Mouse (Mus musculus) liver, adult 2 months (tissue): ENCODE measurements at regions not wholly inside any gene's neighbourhood (a gene's known extent, or its start where the extent isn't known, plus 50 kb on each side); places are given as distances from the start of the nearest gene placed in this dataset.

Source experiments
- DNase-seq: peaks from one replicate; pipeline ENCODE4 v3.0.0-alpha.2; 2011; ENCODE audit warnings: low read depth, low spot score; ENCODE audit errors: extremely low read depth
- H3K27ac ChIP-seq: fragments of 200-500 bp; replicated peaks from 2 replicates; pipeline ENCODE4 v1.5.1; 2012; ENCODE audit warnings: low read depth, mild to moderate bottlenecking, control low read depth, inconsistent platforms, low read length; ENCODE audit not compliant: insufficient read depth
- H3K27me3 ChIP-seq: fragments of 200-500 bp; 2 replicates; pipeline ENCODE4 v1.6.1; 2012; ENCODE audit warnings: mild to moderate bottlenecking, moderate library complexity, low read length, inconsistent platforms; ENCODE audit not compliant: control insufficient read depth, insufficient read depth
- H3K36me3 ChIP-seq: fragments of 200-500 bp; 2 replicates; pipeline ENCODE4 v1.6.1; 2012; ENCODE audit warnings: low read length, inconsistent platforms; ENCODE audit not compliant: control insufficient read depth, insufficient read depth
- H3K4me1 ChIP-seq: fragments of 200-500 bp; 2 replicates; pipeline ENCODE4 v1.6.1; 2011; ENCODE audit warnings: low read length; ENCODE audit not compliant: control insufficient read depth, insufficient read depth
- H3K4me3 ChIP-seq: fragments of 200-500 bp; 2 replicates; pipeline ENCODE4 v1.5.1; 2011; ENCODE audit warnings: low read depth, mild to moderate bottlenecking, control low read depth, low read length, moderate library complexity; ENCODE audit not compliant: insufficient read depth
- H3K79me2 ChIP-seq: fragments of 200-500 bp; 2 replicates; pipeline ENCODE4 v1.6.1; 2012; ENCODE audit warnings: inconsistent platforms, mild to moderate bottlenecking, low read length, moderate library complexity; ENCODE audit not compliant: control insufficient read depth, insufficient read depth
- H3K9ac ChIP-seq: fragments of 200-500 bp; 2 replicates; pipeline ENCODE4 v1.6.1; 2012; ENCODE audit warnings: low read depth, mild to moderate bottlenecking, control low read depth, inconsistent platforms, low read length
- CTCF ChIP-seq: fragments of 200-500 bp; IDR thresholded peaks from 2 replicates; pipeline ENCODE4 v1.5.1; 2011; ENCODE audit warnings: low read depth, low read length, control low read depth
- POLR2A ChIP-seq: fragments of 200-500 bp; IDR thresholded peaks from 2 replicates; pipeline ENCODE4 v1.6.1; 2011; ENCODE audit warnings: low read length, control low read depth; ENCODE audit not compliant: insufficient read depth; ENCODE audit errors: extremely low read depth
- WGBS: fragments of 180-500 bp; shearing (Covaris S2); methylation state at CpG from one replicate; pipeline ENCODE4 v1.1.7; 2018; 5-methylcytosine and 5-hydroxymethylcytosine counted together

GRCm38 (mm10) chr2:131755107-131755506 is 104.4 kb downstream of the Erv3 start:
- no peaks in the 10 kb centered on the region for H3K27me3 ChIP-seq
- H3K27ac ChIP-seq = no peak overlapping the region
- H3K4me1 ChIP-seq = no peaks in the 10 kb centered on the region
- WGBS = 73% methylated on average over 2 of the region's 2 CpGs
- no peaks in the 10 kb centered on the region for H3K36me3 ChIP-seq
- no peak overlapping the region for H3K9ac ChIP-seq
- DNase-seq = no peak
- no peak overlapping the region for H3K4me3 ChIP-seq
- no peaks in the 10 kb centered on the region for H3K79me2 ChIP-seq
- TF ChIP-seq CTCF (no peak), POLR2A (no peak)

- WGBS = 81% methylated on average over 2 of the region's 2 CpGs
- H3K4me1 ChIP-seq = no peaks in the 10 kb centered on the region
- no peak overlapping the region for H3K4me3 ChIP-seq
- H3K36me3 ChIP-seq = no peaks in the 10 kb centered on the region
- no peak for TF ChIP-seq POLR2A
- TF ChIP-seq CTCF = no peak
- H3K79me2 ChIP-seq = no peaks in the 10 kb centered on the region
- DNase-seq = no peak
- no peak overlapping the region for H3K9ac ChIP-seq
- H3K27me3 ChIP-seq = no peaks in the 10 kb centered on the region
- H3K27ac ChIP-seq = no peak overlapping the region
Observed at GRCm38 (mm10) chr2:131753436-131753835, 106.1 kb downstream of the Erv3 start.

GRCm38 (mm10) chr2:131750679-131751078 is 108.9 kb downstream of the Erv3 start:
- TF ChIP-seq CTCF = no peak
- TF ChIP-seq POLR2A = no peak
- Histone ChIP-seq H3K79me2 (no peaks in the 10 kb centered on the region), H3K4me1 (no peaks in the 10 kb centered on the region), H3K27me3 (no peaks in the 10 kb centered on the region), H3K36me3 (no peaks in the 10 kb centered on the region), H3K9ac (no peak overlapping the region), H3K4me3 (no peak overlapping the region), H3K27ac (no peak overlapping the region)
- no peak for DNase-seq
- WGBS = 67% methylated on average over 6 of the region's 6 CpGs

- TF ChIP-seq CTCF = no peak
- no peak for TF ChIP-seq POLR2A
- H3K27me3 ChIP-seq = no peaks in the 10 kb centered on the region
- DNase-seq = no peak
- H3K9ac ChIP-seq = no peak overlapping the region
- no peak overlapping the region for H3K27ac ChIP-seq
- H3K36me3 ChIP-seq = no peaks in the 10 kb centered on the region
- H3K4me1 ChIP-seq = no peaks in the 10 kb centered on the region
- no peak overlapping the region for H3K4me3 ChIP-seq
- WGBS = 53% methylated on average over 4 of the region's 4 CpGs
- no peaks in the 10 kb centered on the region for H3K79me2 ChIP-seq
Observed at GRCm38 (mm10) chr2:131750206-131750605, 109.3 kb downstream of the Erv3 start.

- no peaks in the 10 kb centered on the region for H3K27me3 ChIP-seq
- H3K4me3 ChIP-seq = no peak overlapping the region
- H3K4me1 ChIP-seq = no peaks in the 10 kb centered on the region
- no peaks in the 10 kb centered on the region for H3K79me2 ChIP-seq
- H3K27ac ChIP-seq = no peak overlapping the region
- no peaks in the 10 kb centered on the region for H3K36me3 ChIP-seq
- TF ChIP-seq CTCF (no peak), POLR2A (no peak)
- no peak overlapping the region for H3K9ac ChIP-seq
- WGBS = 82% methylated on average over 3 of the region's 3 CpGs
- no peak for DNase-seq
Observed at GRCm38 (mm10) chr2:131749746-131750145, 109.8 kb downstream of the Erv3 start.

GRCm38 (mm10) chr2:131748791-131749190 is 110.8 kb downstream of the Erv3 start:
- Histone ChIP-seq H3K9ac (no peak overlapping the region), H3K4me3 (no peak overlapping the region), H3K27ac (no peak overlapping the region), H3K27me3 (no peaks in the 10 kb centered on the region), H3K4me1 (no peaks in the 10 kb centered on the region), H3K36me3 (no peaks in the 10 kb centered on the region), H3K79me2 (no peaks in the 10 kb centered on the region)
- TF ChIP-seq CTCF (no peak), POLR2A (no peak)
- WGBS = 63% methylated on average over 10 of the region's 10 CpGs
- DNase-seq = no peak
